Mouse (Mus musculus) megakaryocyte, embryonic 14.5 days (primary cell): ENCODE results near the gene Irs3.

Experiments
- FLI1 ChIP-seq: IDR thresholded peaks from 2 replicates; pipeline ENCODE4 v1.6.1; 2012; ENCODE audit warnings: low read length, inconsistent platforms, mixed read lengths
- GATA1 ChIP-seq: IDR thresholded peaks from 3 replicates; pipeline ENCODE4 v1.6.1; 2012; ENCODE audit warnings: mixed read lengths, low read length, inconsistent platforms, borderline replicate concordance

- TF ChIP-seq GATA1 (no peak), FLI1 (no peak)
These were observed 4.5 kb downstream of the Irs3 start, which contains the start of gene Sap25 for GRCm38 (mm10) chr5:137641054-137641453.
